Mouse (Mus musculus): ENCODE results near the gene Aanat.
"Not testable (repeated sequence)": the region's sequence is repeated elsewhere in the genome, so short reads cannot be mapped to it uniquely, and the experiment has no call there.

The Aanat gene

DNA sequence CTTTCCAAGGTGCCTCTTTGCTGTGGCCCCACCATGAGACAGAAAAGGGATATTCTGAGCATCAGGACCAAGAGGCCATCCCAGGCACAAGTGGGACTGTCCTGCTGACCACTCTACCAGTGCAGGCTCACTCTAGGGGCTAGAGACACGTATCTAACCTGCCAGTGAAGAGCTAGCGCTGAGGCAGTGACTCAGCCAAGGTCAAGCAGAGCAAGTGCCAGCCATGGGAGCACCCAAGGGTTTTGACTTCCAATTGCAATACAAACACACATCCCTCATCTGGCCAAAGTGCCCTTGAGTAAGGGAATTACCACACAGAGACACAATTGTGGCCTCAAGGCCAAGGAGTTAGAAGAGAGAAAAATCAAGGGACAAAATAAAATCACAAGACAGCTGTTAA, 10.8 kb upstream of the Aanat start:
- DNase-seq, result no peak

- DNase-seq, result no peak
These were observed 7.0 kb upstream of the Aanat start for GRCm38 (mm10) chr11:116579280-116579679.

- DNase-seq, result no peak
These were observed 6.1 kb upstream of the Aanat start for GRCm38 (mm10) chr11:116580031-116580652.

DNA sequence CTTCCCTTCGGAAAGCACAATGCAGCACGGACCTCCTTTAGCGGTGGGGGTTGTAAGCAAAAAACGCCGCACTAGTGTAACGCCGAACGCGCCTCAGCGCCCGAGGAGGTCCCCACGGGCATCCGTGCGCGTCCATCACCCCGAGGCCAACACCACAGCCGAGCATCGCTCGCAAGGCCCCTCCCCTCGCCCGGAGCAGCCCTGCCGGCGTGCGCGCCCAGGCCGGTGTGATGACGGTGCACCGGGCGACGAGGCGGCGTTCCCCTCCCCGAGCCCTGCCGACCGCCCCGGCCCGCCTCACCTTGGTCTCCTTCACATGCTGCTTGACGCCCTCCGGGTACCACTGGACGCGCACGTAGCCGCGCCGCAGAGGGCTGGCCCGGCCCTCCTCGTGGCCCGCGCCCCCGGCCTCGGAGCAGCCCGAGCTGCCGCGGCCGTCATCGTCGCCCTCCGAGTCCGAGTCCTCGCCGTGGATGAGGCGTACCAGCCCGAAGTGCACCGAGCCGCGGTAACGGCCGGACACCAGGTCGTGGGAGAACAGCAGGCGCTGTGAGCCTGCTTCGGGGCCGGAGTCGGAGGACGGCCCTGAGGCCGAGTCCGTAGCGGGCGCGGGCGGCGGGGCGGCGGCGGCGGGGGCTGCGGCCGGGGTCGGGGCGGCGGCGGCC, 5.4 kb upstream of the Aanat start:
- peak; percentile 47 to 66 for DNase-seq

GRCm38 (mm10) chr11:116581376-116581814, 4.8 kb upstream of the Aanat start, which contains the start of gene Ube2o:
Gene Ube2o, minus strand, starts transcription at chr11:116581447.
- peak; percentile 89 to 90 for DNase-seq

DNA sequence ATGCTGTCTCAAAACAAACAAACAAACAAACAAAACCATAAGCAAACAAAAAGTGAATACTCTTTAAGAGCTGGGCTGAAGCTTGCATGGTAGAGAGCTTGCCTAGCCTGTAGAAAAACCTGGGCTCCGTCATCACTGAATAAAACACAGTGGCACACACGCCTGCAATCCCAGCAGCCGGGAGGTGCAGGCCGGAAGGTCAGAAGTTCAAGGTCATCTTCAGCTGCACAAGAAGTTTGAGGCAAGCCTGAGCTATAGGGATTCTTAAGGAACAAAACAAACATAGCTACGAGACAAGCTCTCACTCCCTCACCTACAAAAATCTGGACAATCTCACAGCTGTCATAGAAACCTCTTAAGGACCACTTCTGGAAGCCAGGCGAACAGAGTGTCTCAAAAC, 550 bp upstream of the Aanat start:
- DNase-seq, result no peak

- DNase-seq, result peak; percentile 68 to 74
These were observed 784 bp downstream of the Aanat start for GRCm38 (mm10) chr11:116586801-116587631.

- no peak for DNase-seq
These were observed 2.8 kb downstream of the Aanat start for GRCm38 (mm10) chr11:116589020-116589531.

DNA sequence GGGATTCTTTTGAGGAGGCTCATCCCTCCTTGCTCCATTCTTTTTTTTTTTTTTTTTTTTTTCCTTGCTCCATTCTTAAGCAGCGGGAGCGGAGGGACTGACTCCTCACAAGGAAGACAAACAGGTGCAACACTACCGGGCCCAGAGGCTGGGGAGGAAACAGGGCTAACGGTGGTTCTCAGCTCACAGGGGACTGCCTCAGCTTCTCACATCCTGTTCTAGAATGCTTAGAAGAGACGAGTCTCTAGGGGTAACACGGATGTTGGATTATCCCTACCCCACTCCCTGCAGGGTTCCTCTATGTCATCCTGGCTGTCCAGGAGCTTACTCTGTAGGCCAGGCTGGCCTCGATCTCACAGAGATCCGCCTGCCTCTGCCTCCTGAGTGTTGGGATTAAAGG, 3.3 kb downstream of the Aanat start:
- DNase-seq, result peak; percentile 30 to 53

GRCm38 (mm10) chr11:116591621-116592020, 5.4 kb downstream of the Aanat start:
- DNase-seq, result no peak

DNA sequence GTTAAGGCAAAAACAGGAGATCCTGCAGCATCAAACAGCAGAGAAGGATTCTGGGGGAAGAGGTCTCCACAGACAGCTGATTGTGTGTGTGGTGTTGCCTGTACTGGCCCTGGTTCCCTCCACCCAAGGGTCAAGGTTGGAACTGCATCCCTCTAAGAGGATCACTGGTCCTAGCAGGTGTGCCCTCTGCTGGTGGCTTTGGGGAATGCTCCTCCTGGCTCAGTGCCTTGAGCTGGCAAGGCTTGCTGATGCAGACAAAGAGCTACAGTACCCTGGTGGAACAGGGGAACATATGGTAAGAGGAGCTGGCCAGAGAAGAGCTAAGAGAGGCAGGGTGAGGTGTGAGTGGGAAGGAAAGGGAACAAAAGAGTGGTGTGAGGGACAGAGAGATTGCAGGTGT, 6.2 kb downstream of the Aanat start:
- peak; percentile 82 to 86 for DNase-seq

DNA sequence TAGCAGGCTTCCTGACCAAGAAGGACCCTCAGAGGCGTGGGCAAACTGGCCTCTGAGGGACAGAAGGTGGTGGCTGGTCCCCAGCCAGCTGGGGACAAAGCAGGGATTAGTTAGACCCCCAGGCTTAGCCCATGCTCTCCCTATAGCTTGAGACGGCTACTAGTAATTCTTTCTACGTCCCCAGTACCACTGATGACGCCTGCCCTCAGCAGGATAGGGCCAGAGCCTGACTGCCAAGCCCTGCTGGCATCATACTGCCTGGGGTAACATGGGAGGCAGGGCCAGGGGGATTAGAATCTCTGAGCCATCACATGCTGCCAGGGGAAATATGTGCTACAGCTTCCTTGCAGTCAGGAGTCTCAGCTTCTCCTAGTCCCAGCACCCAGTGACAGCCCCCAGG, 7.1 kb downstream of the Aanat start:
- DNase-seq, result no peak

DNA sequence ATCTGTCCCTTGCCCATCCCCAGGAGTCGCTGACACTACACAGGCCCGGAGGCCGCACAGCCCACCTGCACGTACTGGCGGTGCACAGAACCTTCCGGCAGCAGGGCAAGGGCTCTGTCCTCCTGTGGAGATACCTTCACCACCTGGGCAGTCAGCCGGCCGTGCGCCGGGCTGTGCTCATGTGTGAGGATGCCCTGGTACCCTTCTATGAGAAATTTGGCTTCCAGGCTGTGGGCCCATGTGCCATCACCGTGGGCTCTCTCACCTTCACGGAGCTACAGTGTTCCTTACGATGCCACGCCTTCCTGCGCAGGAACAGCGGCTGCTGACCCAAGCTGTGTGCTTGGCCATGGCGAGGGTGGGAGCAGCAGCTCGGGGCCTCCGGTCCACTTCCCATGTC, 10.5 kb downstream of the Aanat start:
- no peak for DNase-seq

DNA sequence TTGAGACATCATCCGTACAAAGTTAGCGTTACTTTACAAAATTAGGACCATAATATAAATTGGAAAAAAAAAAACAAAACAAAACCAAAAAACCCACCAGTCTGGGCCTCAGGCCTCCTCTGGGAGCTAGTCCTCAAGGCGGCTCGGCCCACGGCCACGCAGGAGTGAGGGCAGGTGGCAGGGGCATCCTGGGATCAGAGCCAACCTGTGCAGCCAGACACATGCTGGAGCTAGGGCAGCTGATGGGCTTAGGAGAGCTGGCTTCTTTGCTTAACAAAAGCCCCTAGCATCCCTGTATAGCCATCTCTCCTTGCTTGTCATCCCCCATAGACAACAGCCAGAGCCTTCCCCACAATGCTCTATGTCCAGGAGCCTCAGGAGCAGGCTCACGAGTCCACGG, 12.0 kb downstream of the Aanat start:
- DNase-seq, result no peak

GRCm38 (mm10) chr11:116599230-116599629, 13.0 kb downstream of the Aanat start:
- no peak for DNase-seq

DNA sequence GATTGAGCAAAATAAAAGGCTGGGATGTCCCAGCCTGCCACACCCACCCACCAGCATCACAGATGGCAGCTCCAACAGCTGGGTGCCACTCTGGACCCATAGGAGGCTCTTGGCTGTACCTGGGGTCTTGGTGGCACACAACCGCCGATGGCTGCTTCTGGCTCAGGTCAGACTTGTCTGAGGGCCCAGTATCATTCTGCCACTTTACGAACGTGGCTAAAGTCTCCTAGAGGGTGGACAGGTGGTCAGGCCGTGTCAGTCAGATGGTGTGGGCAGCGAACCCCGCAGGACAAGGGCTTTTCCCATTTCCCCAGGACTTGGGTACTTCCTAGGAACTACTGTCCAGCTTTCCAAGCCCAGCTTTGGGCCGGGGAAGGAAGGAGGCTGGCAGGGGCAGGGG, 14.9 kb downstream of the Aanat start:
- no peak for DNase-seq

DNA sequence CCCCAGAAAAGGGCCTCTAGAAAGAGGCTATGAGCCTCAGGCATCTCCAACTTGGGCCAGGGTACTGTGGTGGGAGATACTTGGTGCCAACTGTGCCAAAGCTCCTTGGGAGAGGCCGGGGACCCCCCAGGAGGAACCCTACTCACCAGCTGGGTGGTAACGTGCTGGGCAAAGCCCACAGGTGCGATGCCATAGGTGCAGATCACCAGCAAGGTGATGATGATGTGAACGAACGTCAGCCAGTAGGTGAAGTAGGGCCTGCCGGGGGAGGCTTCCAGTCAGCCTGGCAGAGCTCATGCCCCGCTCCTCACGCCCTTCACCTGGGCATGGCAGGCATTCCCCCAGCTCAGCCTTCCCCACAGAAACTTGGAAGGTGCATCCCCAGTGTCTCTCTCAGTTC, 15.8 kb downstream of the Aanat start:
- no peak for DNase-seq

DNA sequence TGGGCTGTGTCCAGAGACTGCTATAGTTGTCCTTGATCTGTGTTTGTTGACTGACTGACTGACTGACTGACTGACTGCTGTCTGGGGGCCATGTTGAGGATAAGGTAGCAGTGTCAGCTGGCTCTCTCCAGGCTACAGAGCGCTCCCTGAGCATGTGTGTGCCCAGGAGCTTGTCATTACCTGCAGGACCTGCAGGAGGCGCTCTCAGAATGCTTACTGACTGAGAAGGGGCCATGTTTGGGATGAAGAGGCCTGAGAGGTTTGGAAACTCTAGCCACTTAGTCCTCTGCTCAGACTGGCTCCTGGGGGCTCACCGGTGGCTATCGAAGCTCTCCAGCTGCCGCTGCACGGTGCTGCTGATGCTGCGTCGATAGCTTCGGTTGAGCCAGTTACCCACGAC, 17.1 kb downstream of the Aanat start:
- no peak for DNase-seq

DNA sequence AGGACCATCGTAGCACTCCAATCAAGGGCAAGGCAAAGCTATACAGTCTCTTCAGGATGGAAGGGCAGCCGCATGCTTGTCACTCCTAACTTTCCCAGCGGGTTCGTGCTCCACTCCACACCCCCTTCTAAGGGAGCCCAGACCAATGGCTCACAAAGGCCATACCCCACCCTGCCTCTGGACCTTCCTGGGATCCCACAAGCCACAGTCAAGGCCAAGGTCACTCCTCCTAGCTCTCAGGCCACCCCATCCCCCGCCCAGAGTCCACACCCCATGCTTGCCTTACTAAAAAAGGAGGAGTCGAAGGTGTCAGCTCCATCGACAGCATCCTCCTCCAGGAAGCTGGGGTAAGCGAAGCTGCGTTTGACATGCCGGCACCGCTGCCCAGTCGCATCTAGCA, 17.9 kb downstream of the Aanat start:
- no peak for DNase-seq

DNA sequence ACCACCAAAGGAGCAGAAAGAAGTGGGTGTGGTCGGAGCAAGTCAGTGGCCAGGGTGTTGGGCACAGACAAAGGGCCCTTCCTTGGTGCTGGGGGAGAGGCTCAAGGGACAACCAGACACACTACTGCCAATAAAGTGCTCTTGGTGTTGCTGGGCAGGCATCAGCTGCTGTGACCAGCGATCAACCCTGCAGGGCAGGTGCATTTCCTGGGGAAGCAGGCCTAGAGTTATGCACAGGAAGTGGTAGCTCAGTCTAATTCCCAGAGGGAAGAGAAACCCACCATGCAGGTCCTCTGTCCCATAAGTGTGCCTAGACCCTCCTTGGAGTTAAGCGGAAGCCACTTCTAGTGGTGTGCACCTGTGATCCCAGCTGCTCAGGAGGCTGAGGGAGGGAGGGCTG, 21.5 kb downstream of the Aanat start:
- DNase-seq, result peak in 1 of 2 experiments; percentile 45

DNA sequence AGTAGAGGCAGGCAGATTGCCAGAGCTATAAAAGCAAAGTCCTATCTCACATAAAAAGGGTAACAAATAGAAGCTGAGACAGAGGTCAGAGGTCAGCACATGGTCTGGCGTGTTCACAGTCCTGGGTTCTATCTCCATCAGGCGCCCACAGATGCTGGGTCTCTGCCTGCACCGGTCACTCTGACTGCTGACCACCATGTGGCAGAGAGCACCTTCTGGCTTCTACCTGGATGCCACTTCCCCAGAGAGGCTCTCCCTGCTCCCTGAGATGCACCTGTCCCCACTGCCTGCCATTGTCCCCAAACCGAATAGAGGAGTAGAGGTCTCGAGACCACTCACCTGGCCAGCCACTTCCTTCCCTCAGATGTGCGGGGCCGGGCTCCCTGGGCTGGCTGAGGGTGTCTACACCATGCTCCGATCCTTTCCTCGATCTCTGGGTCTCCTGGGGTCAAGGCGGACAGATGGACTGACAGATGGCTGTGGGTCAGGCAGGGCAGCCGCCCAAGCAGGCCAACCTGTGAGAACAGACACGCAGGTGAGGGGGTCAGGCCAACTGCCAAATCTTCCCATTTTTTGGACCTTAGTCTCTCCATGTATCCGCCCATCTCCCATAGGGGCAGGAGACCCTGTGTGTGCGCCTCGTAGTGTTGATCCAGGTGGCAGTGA, 23.9 kb downstream of the Aanat start:
- no peak for DNase-seq

GRCm38 (mm10) chr11:116611168-116611567, 24.9 kb downstream of the Aanat start:
- not testable (repeated sequence) for DNase-seq

DNA sequence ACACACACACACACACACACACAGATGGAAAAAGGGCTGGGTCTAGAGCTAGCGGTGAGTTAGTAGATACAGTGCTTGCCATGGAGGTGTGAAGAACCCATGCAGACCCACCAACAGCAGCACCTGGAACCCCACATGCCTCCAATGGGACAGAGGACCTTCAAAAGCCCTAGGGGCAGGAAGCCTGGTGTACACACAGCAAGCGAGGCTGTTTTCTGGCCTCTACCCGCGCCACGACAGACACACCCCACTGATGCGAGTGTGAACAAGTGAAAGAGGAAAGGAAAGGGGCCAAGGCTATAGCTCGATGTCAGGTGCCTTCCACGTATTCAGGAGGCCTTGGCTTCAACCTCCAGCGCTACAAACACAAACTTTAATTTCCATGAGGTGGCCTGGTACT, 25.7 kb downstream of the Aanat start:
- DNase-seq, result no peak

Measured in thymus, postnatal 36 days (tissue).